Mouse (Mus musculus) heart, postnatal 14 days (tissue): ENCODE data around the gene B3gnt4. TPM values are rescaled to one million over a fixed set of nuclear protein-coding genes. Genes with fewer than 3 reads are reported as not detected.
A peak's percentile ranks its signal among the peaks of the same experiment; 100 is the strongest.
"Not testable (repeated sequence)": the region's sequence is repeated elsewhere in the genome, so short reads cannot be mapped to it uniquely, and the experiment has no call there.

Experiments
- DNase-seq, 2 experiments: peaks; one replicate each; pipeline ENCODE4 v3.0.0; 2021 to 2022
- intact Hi-C: fragments of 180-260 bp; cut with DNase I; formaldehyde crosslinking; loops from one replicate; pipeline ENCODE4 v1.15.1; 2025
- long read RNA-seq, 2 experiments: library from polyadenylated mRNA; stranded (forward); transcript quantifications; one replicate each; pipeline ENCODE4 v2.0.0; 2021
- total RNA-seq, 2 experiments: library from RNA; stranded (reverse); gene quantifications; 2 replicates each; pipeline ENCODE4 v1.2.3; 2021

Gene B3gnt4
- total RNA-seq, result not detected
- long read RNA-seq, experiment 1, result 0 reads
- long read RNA-seq, experiment 2, result 0 reads

- intact Hi-C loops, result no loop called here
These were observed at the start of gene B3gnt4 for GRCm38 (mm10) chr5:123510160-123510559. Gene B3gnt4 (plus strand): TSS chr5:123510460.

GRCm38 (mm10) chr5:123461420-123461819, 48.8 kb upstream of the B3gnt4 start:
- intact Hi-C loops, result no loop called here
- no peak for DNase-seq

More at GRCm38 (mm10) chr5:123510160-123510559, at the start of gene B3gnt4:
- no peak for DNase-seq

GRCm38 (mm10) chr5:123464638-123465037, 45.6 kb upstream of the B3gnt4 start:
- DNase-seq, result no peak
- intact Hi-C loops, result no loop called here

- intact Hi-C loops, result no loop called here
- no peak for DNase-seq
These were observed 39.4 kb upstream of the B3gnt4 start for GRCm38 (mm10) chr5:123470784-123471400.

- intact Hi-C loops, result no loop called here
These were observed 36.4 kb upstream of the B3gnt4 start for GRCm38 (mm10) chr5:123473817-123474216.

GRCm38 (mm10) chr5:123487659-123488395, 22.4 kb upstream of the B3gnt4 start:
- intact Hi-C loops, result no loop called here
- no peak for DNase-seq

More at GRCm38 (mm10) chr5:123473817-123474216, 36.4 kb upstream of the B3gnt4 start:
- no peak for DNase-seq

- intact Hi-C loops, result no loop called here
These were observed 21.0 kb upstream of the B3gnt4 start, which contains the start of the genes Lrrc43 and Il31 for GRCm38 (mm10) chr5:123489112-123489785. Gene Lrrc43 (plus strand): TSS chr5:123489305. Gene Il31 (minus strand): TSS chr5:123489489.

GRCm38 (mm10) chr5:123489935-123490334, 20.3 kb upstream of the B3gnt4 start:
- intact Hi-C loops, result no loop called here
- peak; percentile 50 to 58 for DNase-seq

More at GRCm38 (mm10) chr5:123489112-123489785, 21.0 kb upstream of the B3gnt4 start, which contains the start of the genes Lrrc43 and Il31:
- DNase-seq, result no peak

GRCm38 (mm10) chr5:123499717-123500116, 10.5 kb upstream of the B3gnt4 start:
- DNase-seq, result peak in 1 of 2 experiments; percentile 38
- intact Hi-C loops, result loop anchor here (1.0 to 10.0 kb wide), 3 partner anchors 55 to 225 kb away; no protein-coding TSS in a partner anchor

GRCm38 (mm10) chr5:123501973-123502372, 8.3 kb upstream of the B3gnt4 start:
- intact Hi-C loops, result loop anchor here (10.0 kb wide), 1 partner anchor 227 kb away; no protein-coding TSS in a partner anchor

GRCm38 (mm10) chr5:123507936-123508723, 2.1 kb upstream of the B3gnt4 start:
- peak; percentile 76 to 84 for DNase-seq
- intact Hi-C loops, result loop anchor here (10.0 kb wide), 1 partner anchor 233 kb away; no protein-coding TSS in a partner anchor

More at GRCm38 (mm10) chr5:123501973-123502372, 8.3 kb upstream of the B3gnt4 start:
- DNase-seq, result no peak

- intact Hi-C loops, result loop anchor here (10.0 kb wide), 1 partner anchor 234 kb away; no protein-coding TSS in a partner anchor
These were observed 1.3 kb upstream of the B3gnt4 start for GRCm38 (mm10) chr5:123508921-123509320.

GRCm38 (mm10) chr5:123511426-123511825, 1.2 kb downstream of the B3gnt4 start:
- intact Hi-C loops, DNase-seq: not testable (repeated sequence)

More at GRCm38 (mm10) chr5:123508921-123509320, 1.3 kb upstream of the B3gnt4 start:
- no peak for DNase-seq

- no peak for DNase-seq
- intact Hi-C loops, result no loop called here
These were observed 1.8 kb downstream of the B3gnt4 start for GRCm38 (mm10) chr5:123512102-123512501.

GRCm38 (mm10) chr5:123514871-123515270, 4.6 kb downstream of the B3gnt4 start:
- DNase-seq, result no peak
- intact Hi-C loops, result no loop called here

- intact Hi-C loops, result no loop called here
These were observed 10.4 kb downstream of the B3gnt4 start for GRCm38 (mm10) chr5:123520666-123521065.

GRCm38 (mm10) chr5:123521621-123522020, 11.4 kb downstream of the B3gnt4 start:
- DNase-seq, result no peak
- intact Hi-C loops, result no loop called here

More at GRCm38 (mm10) chr5:123520666-123521065, 10.4 kb downstream of the B3gnt4 start:
- DNase-seq, result no peak

GRCm38 (mm10) chr5:123522166-123522565, 11.9 kb downstream of the B3gnt4 start:
- intact Hi-C loops, result no loop called here
- no peak for DNase-seq

- intact Hi-C loops, result no loop called here
- DNase-seq, result peak; percentile 98
These were observed 13.6 kb downstream of the B3gnt4 start, which contains the start of gene Diablo for GRCm38 (mm10) chr5:123523692-123524392. Gene Diablo (minus strand): TSS chr5:123524176.
